ENCODE assay signal across 42 mouse cellular contexts in genomic region chr13:3850330-3850729, GRCm38 (mm10). TPM values are rescaled to one million over a fixed set of nuclear protein-coding genes. Genes with fewer than 3 reads are reported as not detected.
"Had no signal": no experiment of that assay in that cellular context is flagged by ENCODE, and none has a peak within 500 bp of the region (broad histone marks: within the 10 kb centered on the region; RNA-seq: fewer than 3 reads in every experiment).

No protein-coding gene starts in this region.

- H3K4me3 ChIP-seq: gastrocnemius, adult 2 months; heart, adult 2 months; heart, embryonic 13.5 days; heart, embryonic 15.5 days; hindbrain, embryonic 10.5 days; hindbrain, embryonic 12.5 days; hindbrain, embryonic 15.5 days; intestine, embryonic 15.5 days; kidney, embryonic 15.5 days; limb, embryonic 13.5 days; limb, embryonic 15.5 days; liver, embryonic 12.5 days had no signal

- H3K9ac ChIP-seq: heart, embryonic 13.5 days; heart, embryonic 15.5 days; hindbrain, embryonic 12.5 days; hindbrain, embryonic 15.5 days; intestine, embryonic 15.5 days; kidney, embryonic 15.5 days; limb, embryonic 13.5 days; limb, embryonic 15.5 days; liver, embryonic 12.5 days; liver, embryonic 14.5 days had no signal

- ATAC-seq: hindbrain, postnatal 0 days; intestine, embryonic 15.5 days; liver, embryonic 12.5 days had no signal

- H3K27me3 ChIP-seq: heart, embryonic 13.5 days; heart, embryonic 15.5 days; hindbrain, embryonic 12.5 days; hindbrain, embryonic 15.5 days; intestine, embryonic 15.5 days; kidney, embryonic 15.5 days; limb, embryonic 13.5 days; limb, embryonic 15.5 days; liver, embryonic 12.5 days had no signal

- H3K27ac ChIP-seq: gastrocnemius, adult 2 months; heart, adult 2 months; heart, embryonic 13.5 days; heart, embryonic 15.5 days; hindbrain, embryonic 10.5 days; hindbrain, embryonic 12.5 days; hindbrain, embryonic 15.5 days; hindbrain, postnatal 0 days; intestine, embryonic 15.5 days; kidney, embryonic 15.5 days; kidney, postnatal 0 days; limb, embryonic 13.5 days; limb, embryonic 15.5 days; liver, embryonic 12.5 days; liver, embryonic 14.5 days had no signal

- H3K4me1 ChIP-seq: heart, embryonic 13.5 days; heart, embryonic 15.5 days; hindbrain, embryonic 10.5 days; hindbrain, embryonic 12.5 days; hindbrain, embryonic 15.5 days; intestine, embryonic 15.5 days; kidney, embryonic 15.5 days; limb, embryonic 13.5 days; limb, embryonic 15.5 days; liver, embryonic 12.5 days had no signal

- H3K36me3 ChIP-seq: heart, embryonic 13.5 days; heart, embryonic 15.5 days; hindbrain, embryonic 10.5 days; hindbrain, embryonic 12.5 days; hindbrain, embryonic 15.5 days; intestine, embryonic 15.5 days; kidney, embryonic 15.5 days; limb, embryonic 13.5 days; limb, embryonic 15.5 days; liver, embryonic 12.5 days had no signal

- H3K4me2 ChIP-seq: heart, embryonic 11.5 days; heart, embryonic 13.5 days; heart, embryonic 15.5 days; hindbrain, embryonic 12.5 days; hindbrain, embryonic 15.5 days; intestine, embryonic 15.5 days; kidney, embryonic 15.5 days; limb, embryonic 13.5 days; limb, embryonic 15.5 days; liver, embryonic 12.5 days had no signal

- DNase-seq: gastrocnemius, adult 2 months; gastrocnemius, postnatal 10 days; gastrocnemius, postnatal 25 days; heart, adult 2 months; heart, postnatal 14 days; heart, postnatal 4 days; kidney, adult 11 months; kidney, adult 2 months; kidney, adult 9 months; kidney, postnatal 14 days; kidney, postnatal 36 days; layer of hippocampus, adult 9-11 months; layer of hippocampus, postnatal 36 days; left cerebral cortex, postnatal 4 days had no signal

- H3K9me3 ChIP-seq: heart, embryonic 13.5 days; heart, embryonic 15.5 days; hindbrain, embryonic 10.5 days; hindbrain, embryonic 12.5 days; hindbrain, embryonic 15.5 days; intestine, embryonic 15.5 days; kidney, embryonic 15.5 days; limb, embryonic 13.5 days; limb, embryonic 15.5 days; liver, embryonic 12.5 days had no signal

RNA-seq across cellular contexts. Expression of gene Calm5, which starts 3.6 kb away (rescaled TPM):
- total RNA-seq: gastrocnemius, adult 2 months; gastrocnemius, postnatal 10 days; gastrocnemius, postnatal 25 days; gastrocnemius, postnatal 4 days; granulocyte monocyte progenitor cell, adult 5-6 weeks; heart, adult 2 months; heart, postnatal 14 days; heart, postnatal 4 days; hindbrain, postnatal 0 days; layer of hippocampus, adult 18-20 months; layer of hippocampus, adult 8-10 months; layer of hippocampus, postnatal 14 days; layer of hippocampus, postnatal 36 days; left cerebral cortex, adult 18-20 months; left cerebral cortex, adult 8-10 months; left cerebral cortex, postnatal 10 days; left cerebral cortex, postnatal 25 days; left cerebral cortex, postnatal 4 days; liver, adult 2 months had no signal
- polyA plus RNA-seq: heart, adult 2 months; heart, embryonic 11.5 days; heart, embryonic 13.5 days; heart, embryonic 15.5 days; heart, postnatal 0 days; hindbrain, embryonic 10.5 days; hindbrain, embryonic 12.5 days; hindbrain, embryonic 15.5 days; hindbrain, postnatal 0 days; intestine, embryonic 15.5 days; kidney, adult 2 months; kidney, embryonic 15.5 days; kidney, postnatal 0 days; large intestine, adult 2 months; limb, embryonic 11.5 days; limb, embryonic 13.5 days; liver, adult 2 months; liver, embryonic 12.5 days; liver, embryonic 14.5 days; liver, embryonic 16.5 days had no signal

RNA-seq across cellular contexts. Expression of gene Calm4, which starts 12.8 kb away (rescaled TPM):
- total RNA-seq: gastrocnemius, adult 2 months; gastrocnemius, postnatal 10 days; gastrocnemius, postnatal 25 days; granulocyte monocyte progenitor cell, adult 5-6 weeks; heart, adult 2 months; heart, postnatal 14 days; heart, postnatal 4 days; hindbrain, postnatal 0 days; layer of hippocampus, adult 18-20 months; layer of hippocampus, adult 8-10 months; layer of hippocampus, postnatal 14 days; layer of hippocampus, postnatal 36 days; left cerebral cortex, adult 18-20 months; left cerebral cortex, adult 8-10 months; left cerebral cortex, postnatal 10 days; left cerebral cortex, postnatal 25 days; left cerebral cortex, postnatal 4 days; liver, adult 2 months had no signal
- polyA plus RNA-seq: heart, adult 2 months; heart, embryonic 11.5 days; heart, embryonic 13.5 days; heart, postnatal 0 days; hindbrain, embryonic 10.5 days; hindbrain, embryonic 12.5 days; intestine, embryonic 15.5 days; kidney, adult 2 months; kidney, postnatal 0 days; large intestine, adult 2 months; limb, embryonic 11.5 days; limb, embryonic 13.5 days; liver, adult 2 months; liver, embryonic 12.5 days; liver, embryonic 14.5 days; liver, embryonic 16.5 days had no signal

RNA-seq across cellular contexts. Expression of gene Calml3, which starts 46.2 kb away (rescaled TPM):
- total RNA-seq: gastrocnemius, adult 2 months; gastrocnemius, postnatal 10 days; gastrocnemius, postnatal 25 days; granulocyte monocyte progenitor cell, adult 5-6 weeks; heart, adult 2 months; heart, postnatal 4 days; hindbrain, postnatal 0 days; layer of hippocampus, adult 18-20 months; layer of hippocampus, adult 8-10 months; layer of hippocampus, postnatal 14 days; layer of hippocampus, postnatal 36 days; left cerebral cortex, adult 18-20 months; left cerebral cortex, postnatal 10 days; left cerebral cortex, postnatal 25 days; left cerebral cortex, postnatal 4 days; liver, adult 2 months had no signal
- polyA plus RNA-seq: heart, embryonic 13.5 days; heart, embryonic 15.5 days; heart, postnatal 0 days; hindbrain, embryonic 12.5 days; hindbrain, postnatal 0 days; intestine, embryonic 15.5 days; large intestine, adult 2 months; liver, adult 2 months; liver, embryonic 12.5 days; liver, embryonic 14.5 days; liver, embryonic 16.5 days had no signal
